Mouse (Mus musculus): Measurements from ENCODE around the gene Rad51b. TPM values are rescaled to one million over a fixed set of nuclear protein-coding genes. Genes with fewer than 3 reads are reported as not detected.

Gene Rad51b
- polyA plus RNA-seq, 1 experiment from 2014 or later: 6.3 TPM

DNA sequence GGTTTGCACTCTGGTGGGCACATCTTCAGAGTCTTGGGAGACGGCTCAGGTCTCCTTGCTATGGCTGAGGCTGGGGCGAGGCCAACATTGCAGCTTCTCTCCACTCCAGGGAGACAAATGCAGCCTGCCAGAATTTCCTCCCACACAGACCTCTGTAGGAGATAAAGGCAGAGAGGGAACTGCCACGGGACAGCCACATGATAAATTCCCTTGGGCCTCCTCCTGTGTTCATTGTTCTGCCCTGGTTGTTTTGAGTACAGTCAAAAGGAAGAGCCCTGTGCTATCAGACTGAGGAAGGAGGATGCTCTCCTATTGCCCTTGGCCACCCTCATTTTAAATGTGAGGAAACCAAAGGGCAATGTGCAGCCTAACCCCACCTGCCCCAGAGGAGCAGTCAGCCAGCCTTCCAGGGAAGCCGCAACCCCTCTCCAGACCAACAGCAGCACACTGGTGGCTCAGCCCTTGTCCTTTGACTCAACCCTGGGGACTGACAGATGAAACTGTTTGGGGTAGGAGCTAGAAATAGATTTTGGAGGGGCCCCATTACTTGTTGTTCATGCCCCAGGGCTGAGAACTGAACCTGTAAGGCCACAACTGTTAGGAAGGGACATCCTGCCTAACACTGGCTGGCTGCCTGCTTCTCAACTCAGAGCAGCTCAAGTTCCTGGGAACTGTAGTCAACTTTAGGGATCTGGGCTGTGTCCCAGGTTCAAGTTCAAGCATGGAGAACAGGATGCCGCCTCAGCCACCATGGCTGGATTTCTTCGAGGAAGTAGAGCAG lies 541.3 kb downstream of the Rad51b start:
- no peak for DNase-seq (ENCODE audit: low spot score)
- WGBS: 65% methylated on average over 6 of the region's 6 CpGs
- H3K9ac ChIP-seq (ENCODE audit: low read length): no peak overlapping the region

DNA sequence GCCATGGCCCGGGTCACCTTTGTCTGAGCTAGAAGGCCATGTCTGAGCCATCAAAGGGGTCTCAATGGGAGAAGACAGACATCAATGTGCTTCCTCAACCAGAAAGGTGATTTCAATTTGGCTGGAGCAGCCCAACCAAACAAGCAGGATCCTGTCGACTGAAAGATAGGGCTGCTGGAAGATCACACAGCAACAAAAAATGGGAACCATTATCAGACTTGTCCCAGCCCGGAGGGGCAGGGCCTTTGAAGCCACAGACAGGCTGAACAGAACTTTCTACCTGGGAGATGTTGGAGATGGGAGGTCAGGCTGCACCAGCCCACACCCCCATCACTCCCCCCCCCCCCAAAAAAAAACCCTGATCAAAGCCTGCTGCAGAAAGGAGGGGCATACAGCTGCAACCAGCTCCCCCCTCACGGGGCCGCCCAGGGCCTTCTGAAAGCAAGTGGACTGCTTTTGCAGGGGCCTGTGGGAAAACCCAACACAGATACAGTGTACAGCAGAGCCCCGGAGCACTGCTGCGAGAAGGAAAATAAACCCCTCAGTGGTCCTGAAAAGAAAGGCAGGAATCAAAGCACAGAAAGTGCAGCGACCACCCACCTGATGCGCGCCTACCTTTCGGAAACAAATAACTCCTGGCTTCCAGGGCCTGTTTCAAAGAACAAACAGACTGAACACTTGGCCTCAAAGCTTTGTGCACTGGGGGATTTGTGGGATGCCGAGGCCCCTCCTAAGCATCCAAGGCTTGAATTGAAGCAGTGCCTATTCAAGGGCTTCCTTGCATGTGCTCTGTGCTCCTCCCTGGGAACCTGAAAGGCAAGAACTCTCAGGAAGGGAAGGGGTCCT lies 542.2 kb downstream of the Rad51b start:
- no peaks in the 10 kb centered on the region for H3K9me3 ChIP-seq (ENCODE audit: control insufficient read depth, low read length)
- peaks cover 38% of the 10 kb centered on the region for H3K4me1 ChIP-seq (ENCODE audit: control insufficient read depth, insufficient read depth, low read length)
- H3K27me3 ChIP-seq (ENCODE audit: control insufficient read depth, insufficient read depth, low read length): no peaks in the 10 kb centered on the region
- WGBS: 65% methylated on average over 12 of the region's 12 CpGs
- ATAC-seq (ENCODE audit: insufficient number of reproducible peaks, low FRiP score, low TSS enrichment, low read depth) (no peak), DNase-seq (ENCODE audit: low spot score) (no peak)
- no peaks in the 10 kb centered on the region for H3K36me3 ChIP-seq (ENCODE audit: control insufficient read depth, insufficient read depth, low read length)
- no peak overlapping the region; the same call in 1 of the 2 replicates for H3K27ac ChIP-seq (replicated peaks; ENCODE audit: low read depth, low read length)
- no peak overlapping the region for H3K4me2 ChIP-seq (ENCODE audit: low read depth, severe bottlenecking)
- no peak overlapping the region for H3K4me3 ChIP-seq (ENCODE audit: low read depth, low read length)
- no peak overlapping the region for H3K9ac ChIP-seq (ENCODE audit: low read length)

More for the DNA sequence above, 541.3 kb downstream of the Rad51b start:
- Histone ChIP-seq H3K4me1 (ENCODE audit: control insufficient read depth, insufficient read depth, low read length) (peaks cover 29% of the 10 kb centered on the region), H3K27me3 (ENCODE audit: control insufficient read depth, insufficient read depth, low read length) (no peaks in the 10 kb centered on the region), H3K27ac (replicated peaks; ENCODE audit: low read depth, low read length) (no peak overlapping the region; the same call in 1 of the 2 replicates), H3K9me3 (ENCODE audit: control insufficient read depth, low read length) (no peaks in the 10 kb centered on the region), H3K36me3 (ENCODE audit: control insufficient read depth, insufficient read depth, low read length) (no peaks in the 10 kb centered on the region), H3K4me3 (ENCODE audit: low read depth, low read length) (no peak overlapping the region), H3K4me2 (ENCODE audit: low read depth, severe bottlenecking) (no peak overlapping the region)
- no peak for ATAC-seq (ENCODE audit: insufficient number of reproducible peaks, low FRiP score, low TSS enrichment, low read depth)

GRCm38 (mm10) chr12:79840465-79840864 lies 543.4 kb downstream of the Rad51b start:
- Histone ChIP-seq H3K27me3 (ENCODE audit: control insufficient read depth, insufficient read depth, low read length) (no peaks in the 10 kb centered on the region), H3K9me3 (ENCODE audit: control insufficient read depth, low read length) (no peaks in the 10 kb centered on the region), H3K4me1 (ENCODE audit: control insufficient read depth, insufficient read depth, low read length) (peaks cover 50% of the 10 kb centered on the region), H3K9ac (ENCODE audit: low read length) (no peak overlapping the region), H3K4me3 (ENCODE audit: low read depth, low read length) (no peak overlapping the region), H3K27ac (replicated peaks; ENCODE audit: low read depth, low read length) (no peak overlapping the region), H3K36me3 (ENCODE audit: control insufficient read depth, insufficient read depth, low read length) (no peaks in the 10 kb centered on the region), H3K4me2 (ENCODE audit: low read depth, severe bottlenecking) (no peak overlapping the region)
- ATAC-seq (ENCODE audit: insufficient number of reproducible peaks, low FRiP score, low TSS enrichment, low read depth) (no peak), DNase-seq (ENCODE audit: low spot score) (no peak)
- WGBS: 49% methylated on average over 5 of the region's 5 CpGs

DNA sequence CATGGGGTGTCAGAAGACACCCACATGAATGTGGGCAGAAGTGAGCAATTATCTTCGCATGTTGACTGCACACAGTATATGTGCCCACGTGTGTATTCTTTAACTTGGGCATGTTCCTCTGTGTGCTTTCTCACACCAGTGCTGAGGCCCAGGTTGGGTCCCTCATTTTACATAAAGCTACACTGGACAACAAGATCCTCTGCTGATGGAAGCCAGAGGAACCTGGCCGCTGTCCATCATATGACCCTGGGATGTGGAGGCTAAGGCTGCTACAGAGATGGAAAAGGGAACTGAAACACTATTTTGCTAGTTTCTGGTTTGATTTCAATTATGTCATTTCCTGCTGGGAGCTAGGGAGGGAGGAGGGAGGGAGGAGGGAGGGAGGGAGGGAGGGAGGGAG lies 544.2 kb downstream of the Rad51b start:
- Histone ChIP-seq H3K4me2 (ENCODE audit: low read depth, severe bottlenecking) (no peak overlapping the region), H3K4me1 (ENCODE audit: control insufficient read depth, insufficient read depth, low read length) (peaks cover 58% of the 10 kb centered on the region), H3K9me3 (ENCODE audit: control insufficient read depth, low read length) (no peaks in the 10 kb centered on the region), H3K9ac (ENCODE audit: low read length) (no peak overlapping the region), H3K36me3 (ENCODE audit: control insufficient read depth, insufficient read depth, low read length) (no peaks in the 10 kb centered on the region), H3K4me3 (ENCODE audit: low read depth, low read length) (no peak overlapping the region), H3K27ac (replicated peaks; ENCODE audit: low read depth, low read length) (no peak overlapping the region), H3K27me3 (ENCODE audit: control insufficient read depth, insufficient read depth, low read length) (no peaks in the 10 kb centered on the region)
- no peak for DNase-seq (ENCODE audit: low spot score)
- no peak for ATAC-seq (ENCODE audit: insufficient number of reproducible peaks, low FRiP score, low TSS enrichment, low read depth)
- 91% methylated on average over 3 of the region's 3 CpGs for WGBS

- H3K4me1 ChIP-seq (ENCODE audit: control insufficient read depth, insufficient read depth, low read length): peaks cover 65% of the 10 kb centered on the region
- WGBS: 49% methylated on average over 7 of the region's 7 CpGs
- peak; percentile 44 for DNase-seq (ENCODE audit: low spot score)
- no peaks in the 10 kb centered on the region for H3K9me3 ChIP-seq (ENCODE audit: control insufficient read depth, low read length)
- H3K9ac ChIP-seq (ENCODE audit: low read length): no peak overlapping the region
- H3K4me2 ChIP-seq (ENCODE audit: low read depth, severe bottlenecking): no peak overlapping the region
- H3K36me3 ChIP-seq (ENCODE audit: control insufficient read depth, insufficient read depth, low read length): no peaks in the 10 kb centered on the region
- peak overlapping the region; percentile 65 for H3K27ac ChIP-seq (replicated peaks; ENCODE audit: low read depth, low read length)
- H3K27me3 ChIP-seq (ENCODE audit: control insufficient read depth, insufficient read depth, low read length): no peaks in the 10 kb centered on the region
- peak; percentile 38; the same call in 1 of the 2 replicates for ATAC-seq (ENCODE audit: insufficient number of reproducible peaks, low FRiP score, low TSS enrichment, low read depth)
- no peak overlapping the region for H3K4me3 ChIP-seq (ENCODE audit: low read depth, low read length)
Measured at GRCm38 (mm10) chr12:79842319-79842718, 545.2 kb downstream of the Rad51b start.

DNA sequence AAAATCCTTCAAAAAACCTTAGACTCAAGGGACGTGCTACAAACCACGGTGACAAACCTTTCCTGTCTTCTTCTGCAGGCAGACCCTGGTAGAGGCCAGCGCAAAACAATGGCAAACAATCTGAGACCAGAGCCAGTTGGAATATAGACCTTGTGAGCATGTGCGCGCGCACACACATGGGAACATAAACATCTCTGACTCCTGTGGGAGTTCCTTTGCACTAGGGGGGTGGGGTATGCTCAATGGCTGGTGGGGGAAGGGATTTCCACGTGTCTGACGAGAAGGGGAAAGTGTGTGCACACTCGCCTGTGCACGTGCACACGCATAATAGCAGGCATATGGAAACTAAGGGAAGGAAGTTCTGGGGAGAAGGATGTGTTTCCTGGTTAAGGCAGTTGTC lies 545.9 kb downstream of the Rad51b start:
- peaks cover 68% of the 10 kb centered on the region for H3K4me1 ChIP-seq (ENCODE audit: control insufficient read depth, insufficient read depth, low read length)
- no peaks in the 10 kb centered on the region for H3K27me3 ChIP-seq (ENCODE audit: control insufficient read depth, insufficient read depth, low read length)
- peak overlapping the region; percentile 65; the same call in 1 of the 2 replicates for H3K27ac ChIP-seq (replicated peaks; ENCODE audit: low read depth, low read length)
- H3K9me3 ChIP-seq (ENCODE audit: control insufficient read depth, low read length): no peaks in the 10 kb centered on the region
- no peak overlapping the region for H3K4me3 ChIP-seq (ENCODE audit: low read depth, low read length)
- 76% methylated on average over 11 of the region's 11 CpGs for WGBS
- ATAC-seq (ENCODE audit: insufficient number of reproducible peaks, low FRiP score, low TSS enrichment, low read depth): no peak
- H3K9ac ChIP-seq (ENCODE audit: low read length): no peak overlapping the region
- H3K4me2 ChIP-seq (ENCODE audit: low read depth, severe bottlenecking): no peak overlapping the region
- no peaks in the 10 kb centered on the region for H3K36me3 ChIP-seq (ENCODE audit: control insufficient read depth, insufficient read depth, low read length)
- DNase-seq (ENCODE audit: low spot score): no peak

- Histone ChIP-seq H3K27me3 (ENCODE audit: control insufficient read depth, insufficient read depth, low read length) (no peaks in the 10 kb centered on the region), H3K9me3 (ENCODE audit: control insufficient read depth, low read length) (no peaks in the 10 kb centered on the region), H3K4me3 (ENCODE audit: low read depth, low read length) (no peak overlapping the region), H3K27ac (replicated peaks; ENCODE audit: low read depth, low read length) (peak overlapping the region; percentile 48), H3K9ac (ENCODE audit: low read length) (no peak overlapping the region), H3K36me3 (ENCODE audit: control insufficient read depth, insufficient read depth, low read length) (no peaks in the 10 kb centered on the region), H3K4me2 (ENCODE audit: low read depth, severe bottlenecking) (no peak overlapping the region), H3K4me1 (ENCODE audit: control insufficient read depth, insufficient read depth, low read length) (peaks cover 71% of the 10 kb centered on the region)
- DNase-seq (ENCODE audit: low spot score) (no peak), ATAC-seq (ENCODE audit: insufficient number of reproducible peaks, low FRiP score, low TSS enrichment, low read depth) (no peak)
- 40% methylated on average over 6 of the region's 6 CpGs for WGBS
Measured at GRCm38 (mm10) chr12:79843496-79843895, 546.4 kb downstream of the Rad51b start.

DNA sequence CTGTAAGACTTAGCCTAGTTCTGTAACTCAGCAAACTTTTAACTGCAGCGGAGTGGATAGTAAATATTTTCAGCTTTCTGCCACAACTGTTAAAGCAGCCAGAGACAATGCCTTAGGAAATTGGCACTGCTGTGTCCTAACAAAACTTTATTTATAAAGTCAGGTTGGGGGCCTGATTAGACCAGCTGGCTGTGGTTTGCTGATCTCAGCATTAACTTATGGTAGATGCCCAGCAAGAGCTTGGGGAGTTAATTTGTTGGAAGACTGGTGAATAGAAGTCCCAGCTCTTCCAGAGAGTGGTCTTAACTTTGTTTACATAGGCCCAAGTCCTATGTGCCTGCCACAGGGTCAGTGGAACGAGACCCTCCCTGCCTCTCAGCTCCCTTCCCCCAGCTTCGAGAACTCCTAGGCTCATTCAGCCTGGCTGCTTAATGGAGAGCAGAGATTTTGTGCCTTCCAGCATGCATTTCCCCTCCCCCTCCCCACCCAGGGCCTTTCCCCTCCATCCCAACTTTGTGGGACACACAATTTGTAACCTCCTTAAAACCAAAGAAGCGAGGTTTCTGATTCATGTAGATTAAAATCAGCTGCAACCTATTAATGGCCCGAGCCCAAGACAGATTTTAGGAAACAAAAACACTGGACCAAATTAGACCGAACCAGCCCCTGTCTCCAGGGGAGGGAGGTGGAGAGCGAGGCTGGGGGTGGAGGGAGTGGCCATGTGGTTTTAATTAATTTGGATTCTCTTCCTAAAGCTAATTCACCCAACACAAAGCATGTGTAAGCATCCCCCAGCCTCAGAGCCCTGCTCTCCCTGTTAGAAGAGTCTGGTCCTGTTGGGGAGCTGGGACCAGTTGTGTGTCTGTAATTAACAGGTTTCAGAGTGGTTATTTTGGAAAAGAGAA lies 549.4 kb downstream of the Rad51b start:
- H3K36me3 ChIP-seq (ENCODE audit: control insufficient read depth, insufficient read depth, low read length): no peaks in the 10 kb centered on the region
- peak overlapping the region; percentile 89 for H3K27ac ChIP-seq (replicated peaks; ENCODE audit: low read depth, low read length)
- no peak overlapping the region for H3K4me3 ChIP-seq (ENCODE audit: low read depth, low read length)
- peaks cover 66% of the 10 kb centered on the region for H3K4me1 ChIP-seq (ENCODE audit: control insufficient read depth, insufficient read depth, low read length)
- WGBS: 18% methylated on average over 7 of the region's 7 CpGs
- ATAC-seq (ENCODE audit: insufficient number of reproducible peaks, low FRiP score, low TSS enrichment, low read depth) (peak; percentile 70), DNase-seq (ENCODE audit: low spot score) (peak; percentile 82)
- H3K27me3 ChIP-seq (ENCODE audit: control insufficient read depth, insufficient read depth, low read length): no peaks in the 10 kb centered on the region
- no peaks in the 10 kb centered on the region for H3K9me3 ChIP-seq (ENCODE audit: control insufficient read depth, low read length)
- peak overlapping the region; percentile 30; the same call in 1 of the 2 replicates for H3K9ac ChIP-seq (ENCODE audit: low read length)
- no peak overlapping the region; the same call in 1 of the 2 replicates for H3K4me2 ChIP-seq (ENCODE audit: low read depth, severe bottlenecking)
